Mouse (Mus musculus) forebrain, embryonic 13.5 days (tissue): ENCODE results near the gene Slc5a11. TPM values are rescaled to one million over a fixed set of nuclear protein-coding genes. Genes with fewer than 3 reads are reported as not detected.

Experiments used
- polyA plus RNA-seq: library from polyadenylated mRNA; unstranded; fragments of >200 nt; fragmentation: Nextera tagmentation; extraction: Ambion mirVana; gene quantifications from 2 replicates; pipeline ENCODE4 v1.2.1, GENCODE M21; 2015

The Slc5a11 gene
- polyA plus RNA-seq, 1 experiment from 2014 or later, result not detected

Other genes with a start within 250 kb of the Slc5a11 start
- gene Rbbp6, start 249.1 kb upstream of the Slc5a11 start, polyA plus RNA-seq, result 33.7 and 33.8 TPM in 2 replicates
- gene Tnrc6a, start 90.9 kb upstream of the Slc5a11 start, polyA plus RNA-seq, result 49.9 and 62.0 TPM in 2 replicates
- 81.2 and 87.7 TPM in 2 replicates for gene Lcmt1, start 155.0 kb downstream of the Slc5a11 start, polyA plus RNA-seq
- gene Arhgap17, start 155.1 kb downstream of the Slc5a11 start, polyA plus RNA-seq, result 12.5 and 13.5 TPM in 2 replicates
- gene Aqp8, start 247.5 kb downstream of the Slc5a11 start, polyA plus RNA-seq, result not detected in 2 replicates